Mouse (Mus musculus) CH12F3 (cell line): ENCODE data around the gene Dnah3.

ENCODE experiments used
- in situ Hi-C: fragments of 300-500 bp; cut with MboI; formaldehyde crosslinking; loops from 2 replicates; pipeline ENCODE4 v1.14.3; 2020; ENCODE audit warnings: low sequenced_read_pairs

Dnah3 gene

GRCm38 (mm10) chr7:120095180-120095579, at the start of gene Dnah3:
TSS of gene Dnah3 (minus strand) at chr7:120095280.
- in situ Hi-C loops, result loop anchor here (10.0 kb wide), 1 partner anchor 240 kb away; no protein-coding TSS in a partner anchor

- in situ Hi-C loops, result no loop called here
Observed at GRCm38 (mm10) chr7:120142743-120143142, 47.7 kb upstream of the Dnah3 start.

DNA sequence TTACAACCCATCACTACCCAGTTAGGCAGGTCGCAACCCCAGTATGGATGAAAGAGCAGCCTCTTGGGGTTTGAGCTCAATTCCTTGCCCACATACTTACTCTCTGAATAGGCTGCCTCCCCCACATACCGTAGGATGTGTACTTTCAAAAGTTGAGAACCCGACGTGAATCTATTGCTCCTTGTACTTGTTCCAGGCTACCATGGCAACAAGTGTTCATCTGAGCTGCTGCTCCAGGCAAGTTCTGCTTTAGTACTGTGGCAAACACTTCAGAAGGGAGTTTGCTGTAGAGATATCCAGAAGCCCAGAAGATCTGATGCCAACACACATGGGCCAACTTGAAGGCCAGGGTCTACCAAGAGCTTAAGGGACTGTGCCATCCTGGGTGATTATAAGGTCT, 33.9 kb upstream of the Dnah3 start:
- in situ Hi-C loops, result no loop called here

DNA sequence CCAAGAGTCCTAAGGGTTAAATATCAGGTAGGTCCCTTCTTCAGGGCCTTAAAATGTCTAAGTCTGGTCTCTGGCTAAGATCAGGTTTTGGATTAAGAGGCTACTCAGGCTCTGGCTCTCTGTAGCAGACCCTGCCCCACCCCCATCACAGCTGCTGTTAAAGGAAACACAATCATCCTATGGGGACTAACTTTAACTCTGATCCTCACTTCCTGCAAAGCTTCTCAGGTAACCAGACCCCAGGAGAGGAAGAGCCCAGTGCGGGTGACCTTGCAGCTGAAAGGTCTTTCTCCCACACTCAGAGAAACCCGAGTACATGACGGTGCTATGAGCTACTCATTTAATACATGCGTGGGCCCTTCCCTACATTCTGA, 32.6 kb upstream of the Dnah3 start:
- in situ Hi-C loops, result no loop called here

DNA sequence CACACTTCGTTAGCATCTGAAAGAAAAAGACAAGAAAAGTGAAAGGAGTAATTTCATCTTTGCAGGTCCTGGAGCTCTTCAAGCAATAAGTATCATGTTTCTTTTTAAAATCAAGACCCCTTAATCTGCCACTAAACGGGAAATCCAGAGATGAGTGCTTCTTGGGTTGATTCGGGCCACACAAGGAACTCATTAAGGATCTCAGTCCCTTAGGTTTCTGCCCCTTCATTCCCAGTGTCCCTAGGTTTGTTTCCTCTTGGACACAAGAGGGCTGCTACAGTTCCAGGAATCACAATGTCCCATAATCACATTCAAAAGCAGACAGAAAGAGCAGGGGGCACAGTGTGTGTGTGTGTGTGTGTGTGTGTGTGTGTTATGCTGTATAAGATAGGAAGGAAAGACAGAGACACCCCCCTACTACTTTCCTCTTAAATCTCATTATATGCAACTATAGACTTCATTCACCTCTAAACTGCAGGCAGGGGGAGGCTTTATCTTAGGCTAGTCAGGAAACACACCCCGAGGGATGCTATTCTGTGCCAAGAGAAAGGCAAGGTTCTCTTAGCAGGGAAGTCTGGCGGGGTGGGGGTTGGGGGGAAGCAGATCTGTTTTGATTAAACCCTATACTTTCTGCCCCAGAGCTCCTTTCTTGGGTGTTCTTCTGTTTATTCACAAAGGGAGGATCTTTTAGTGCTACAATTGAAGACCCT, 32.1 kb upstream of the Dnah3 start:
- in situ Hi-C loops, result no loop called here

DNA sequence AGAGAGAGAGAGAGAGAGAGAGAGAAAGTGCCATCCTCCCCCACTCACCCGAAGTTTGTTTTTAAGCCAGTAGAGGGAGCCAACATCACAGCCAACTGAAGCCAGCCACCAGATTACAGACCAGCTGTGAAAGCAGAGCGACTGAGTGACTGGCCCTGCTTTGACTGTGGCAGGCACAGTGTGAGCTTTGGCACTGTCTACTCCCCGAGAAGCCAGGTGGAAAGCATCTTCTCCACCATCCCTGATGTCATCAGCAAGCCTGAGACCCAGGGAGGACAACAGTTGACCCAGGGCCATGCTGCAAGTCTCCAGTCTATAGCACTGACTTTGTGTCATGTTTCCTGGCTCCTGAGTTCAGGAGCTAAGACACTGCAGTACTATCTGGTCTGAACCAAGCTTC, 29.8 kb upstream of the Dnah3 start:
- in situ Hi-C loops, result no loop called here

DNA sequence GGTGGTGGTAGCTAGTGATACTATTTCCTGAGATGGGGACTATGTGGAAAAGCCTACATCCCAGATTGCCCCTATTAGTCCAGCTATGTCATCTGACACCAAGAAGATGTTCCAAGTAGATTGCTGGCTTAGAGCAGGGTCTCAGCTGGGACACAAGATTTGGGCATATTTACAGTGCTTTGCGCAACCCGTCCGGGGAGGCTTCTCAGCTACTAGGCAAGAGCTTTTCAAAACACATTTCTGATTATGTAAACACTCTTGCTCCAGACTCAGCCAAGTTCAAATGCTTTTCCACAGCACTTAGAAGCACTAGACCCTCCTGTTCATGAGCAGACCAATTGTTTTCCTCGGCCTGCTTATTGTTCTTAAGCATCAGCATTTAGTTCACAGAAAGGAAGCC, 28.7 kb upstream of the Dnah3 start:
- in situ Hi-C loops, result no loop called here

GRCm38 (mm10) chr7:120117529-120117928, 22.4 kb upstream of the Dnah3 start:
- in situ Hi-C loops, result loop anchor here (10.0 kb wide), 1 partner anchor 273 kb away; no protein-coding TSS in a partner anchor

DNA sequence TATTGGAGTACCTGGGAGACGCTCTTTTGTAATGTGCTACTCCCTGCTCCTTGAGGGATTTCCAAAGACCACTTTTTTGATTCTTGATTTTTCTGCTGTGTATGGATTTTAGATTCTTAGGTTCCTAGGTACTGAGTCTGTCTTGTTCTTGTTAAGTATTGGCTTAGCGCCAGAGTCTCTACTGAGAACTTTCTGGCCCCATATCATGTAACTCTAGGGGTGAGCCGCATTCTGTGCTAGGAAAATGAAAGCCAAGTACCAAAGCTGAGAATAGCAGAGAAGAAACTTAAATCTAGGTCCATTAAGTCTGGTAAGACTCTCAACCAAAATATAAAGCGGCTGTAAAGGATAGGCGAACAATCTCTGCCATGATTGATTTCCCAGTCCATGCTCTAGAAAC, 21.9 kb upstream of the Dnah3 start:
- in situ Hi-C loops, result loop anchor here (10.0 kb wide), 1 partner anchor 272 kb away; no protein-coding TSS in a partner anchor

- in situ Hi-C loops, result loop anchor here (10.0 kb wide), 1 partner anchor 265 kb away; no protein-coding TSS in a partner anchor
Observed at GRCm38 (mm10) chr7:120109676-120110075, 14.6 kb upstream of the Dnah3 start.

DNA sequence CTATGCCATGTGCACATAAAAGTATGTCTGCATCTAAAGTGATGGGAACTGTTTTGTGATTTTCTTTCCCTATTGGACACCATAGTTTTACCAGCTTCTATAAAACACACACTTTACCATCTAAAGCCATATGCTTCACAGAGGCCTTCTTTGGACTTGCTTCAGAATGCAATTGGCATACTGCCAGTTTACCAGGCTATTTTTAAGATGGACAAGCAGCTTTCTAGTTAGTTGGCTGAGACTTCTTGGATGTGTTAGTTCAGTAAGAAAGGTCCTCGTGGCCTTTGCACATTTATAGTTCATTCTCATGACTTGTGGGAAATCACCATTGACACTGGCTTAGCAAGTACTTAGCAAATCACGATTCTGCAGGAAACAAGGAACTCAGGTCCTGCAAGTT, 11.3 kb upstream of the Dnah3 start:
- in situ Hi-C loops, result no loop called here

GRCm38 (mm10) chr7:120104975-120105374, 9.9 kb upstream of the Dnah3 start:
- in situ Hi-C loops, result no loop called here

DNA sequence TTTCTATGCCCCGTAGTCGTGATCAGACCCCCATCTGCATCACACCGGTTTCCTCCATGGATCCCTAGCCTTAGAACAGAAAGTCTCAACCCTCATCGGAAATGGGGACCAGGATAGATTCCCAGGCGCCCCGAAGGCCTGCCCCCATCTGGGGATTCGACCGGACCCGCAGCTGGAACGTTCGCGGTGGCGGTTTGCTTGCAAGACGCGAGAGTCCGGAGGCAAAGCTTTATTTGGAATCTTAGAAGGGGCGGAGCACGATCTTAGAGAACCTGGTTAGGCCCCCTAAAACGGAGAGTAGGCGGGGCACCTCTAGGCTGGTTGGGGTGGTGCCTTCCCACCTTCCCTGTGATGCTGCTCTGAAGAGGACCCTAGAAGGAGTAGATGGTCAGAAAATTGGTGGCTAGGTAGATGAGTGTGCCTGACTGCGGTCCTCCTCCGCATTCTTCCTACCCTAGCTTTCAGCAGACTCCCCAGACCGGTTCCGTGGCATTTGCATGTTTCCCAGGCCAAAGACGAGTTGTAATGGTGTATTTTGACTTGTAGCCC, 8.0 kb upstream of the Dnah3 start:
- in situ Hi-C loops, result no loop called here

DNA sequence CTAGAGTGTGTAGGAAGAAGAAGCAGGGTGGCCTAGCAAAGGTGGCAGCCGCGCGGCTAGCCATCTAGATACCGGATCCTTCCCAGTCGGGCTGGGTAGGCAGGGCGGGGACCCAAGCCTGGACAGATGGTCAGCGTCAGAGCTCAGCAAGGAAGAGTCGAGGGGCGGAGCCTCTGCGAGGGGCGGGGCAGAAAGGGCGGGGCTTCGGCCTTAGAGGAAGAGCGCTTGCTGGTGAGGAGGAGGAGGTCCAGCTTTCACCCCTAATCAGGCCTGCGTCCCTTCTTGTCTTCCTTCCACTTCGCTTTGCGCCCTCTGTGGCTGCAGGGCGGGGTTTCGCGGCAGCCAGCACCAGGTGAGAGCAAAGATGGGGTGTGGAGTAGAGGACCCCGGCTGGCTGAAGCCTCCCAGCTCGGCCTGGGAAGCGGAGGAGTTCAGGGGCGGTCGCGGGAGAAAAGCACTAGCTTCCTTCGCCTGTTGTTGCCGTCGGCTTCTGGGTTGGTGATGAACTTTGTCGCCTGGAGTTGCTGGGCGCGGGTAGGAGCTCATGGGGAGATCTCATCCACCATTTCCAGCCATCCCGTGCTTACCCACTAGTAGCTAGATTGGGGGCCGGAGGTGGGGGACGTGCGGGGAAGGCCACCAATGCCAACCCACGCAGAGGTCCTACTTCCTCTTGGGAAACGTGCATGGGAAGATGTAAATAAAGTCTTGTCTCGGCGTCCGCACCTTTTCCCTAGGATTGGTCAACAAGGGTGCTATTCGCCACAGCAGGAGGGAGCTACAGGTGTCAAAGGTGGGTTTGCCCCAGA, 7.3 kb upstream of the Dnah3 start, which contains the start of gene Tmem159:
Gene Tmem159, plus strand, starts transcription at position 190 of the 809 bp plus-strand sequence.
- in situ Hi-C loops, result no loop called here

- in situ Hi-C loops, result loop anchor here (10.0 kb wide), 1 partner anchor 244 kb away; no protein-coding TSS in a partner anchor
Observed at GRCm38 (mm10) chr7:120098403-120098802, 3.3 kb upstream of the Dnah3 start.

DNA sequence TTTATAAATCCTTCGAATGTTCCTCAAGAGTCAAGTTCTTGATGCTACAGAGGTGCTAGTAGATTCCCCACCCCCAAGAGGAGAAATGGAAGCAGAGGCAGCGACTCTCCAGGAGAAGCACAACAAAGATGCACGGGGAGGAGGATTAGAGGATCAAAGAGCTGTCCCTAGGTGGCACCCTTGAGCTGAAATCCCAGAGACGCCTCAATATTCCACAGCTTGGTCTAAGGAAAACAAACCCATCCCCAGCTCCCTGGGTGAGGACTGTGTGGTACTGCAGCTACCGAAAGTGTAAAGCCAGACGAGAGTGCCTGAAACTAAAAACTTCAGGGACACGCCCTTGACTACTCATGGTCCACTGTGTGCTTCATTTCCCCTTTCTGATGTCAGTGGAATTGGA, 2.8 kb upstream of the Dnah3 start:
- in situ Hi-C loops, result loop anchor here (10.0 kb wide), 1 partner anchor 243 kb away; no protein-coding TSS in a partner anchor

DNA sequence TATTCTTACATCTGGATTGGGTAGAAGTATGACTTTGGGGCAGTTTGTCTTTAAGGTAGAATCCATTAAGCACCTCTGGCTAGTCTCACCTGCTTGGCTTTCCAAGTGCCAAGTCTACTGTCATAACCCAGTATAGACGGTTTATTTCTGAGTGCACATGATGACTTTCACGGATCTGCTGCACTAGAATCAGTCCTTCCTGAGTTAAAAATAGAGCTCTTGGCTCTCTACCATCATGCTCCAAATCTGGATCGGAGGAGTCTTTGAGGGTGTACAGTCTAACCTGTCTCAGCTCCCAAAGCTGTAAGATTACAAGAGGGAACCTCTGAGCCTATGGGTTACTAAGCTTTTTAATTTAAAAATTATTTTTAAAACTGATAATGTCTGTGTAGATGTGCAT, 864 bp downstream of the Dnah3 start:
- in situ Hi-C loops, result loop anchor here (10.0 kb wide), 1 partner anchor 239 kb away; no protein-coding TSS in a partner anchor

GRCm38 (mm10) chr7:120093033-120093432, 2.0 kb downstream of the Dnah3 start:
- in situ Hi-C loops, result loop anchor here (10.0 kb wide), 1 partner anchor 238 kb away; no protein-coding TSS in a partner anchor

GRCm38 (mm10) chr7:120080177-120080576, 14.9 kb downstream of the Dnah3 start:
- in situ Hi-C loops, result no loop called here

DNA sequence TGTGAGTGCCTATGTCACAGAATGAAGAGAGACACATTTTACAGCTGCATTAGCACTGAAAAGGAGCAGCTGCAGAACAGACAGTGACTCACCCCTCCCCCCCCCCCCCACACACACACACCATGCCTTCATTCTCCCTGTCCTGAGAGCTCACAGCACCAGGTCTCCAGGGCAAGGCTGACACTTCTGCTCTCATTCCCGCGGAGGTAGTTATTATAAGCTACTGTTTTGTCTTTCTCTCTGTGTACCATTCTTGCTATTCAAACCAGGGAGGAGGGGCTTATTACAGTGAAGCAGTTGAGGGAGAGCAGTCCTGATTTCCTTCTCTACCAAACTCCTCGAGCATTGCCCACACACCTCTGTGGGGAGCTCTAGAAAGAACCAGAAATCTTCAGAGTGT, 25.9 kb downstream of the Dnah3 start:
- in situ Hi-C loops, result no loop called here

DNA sequence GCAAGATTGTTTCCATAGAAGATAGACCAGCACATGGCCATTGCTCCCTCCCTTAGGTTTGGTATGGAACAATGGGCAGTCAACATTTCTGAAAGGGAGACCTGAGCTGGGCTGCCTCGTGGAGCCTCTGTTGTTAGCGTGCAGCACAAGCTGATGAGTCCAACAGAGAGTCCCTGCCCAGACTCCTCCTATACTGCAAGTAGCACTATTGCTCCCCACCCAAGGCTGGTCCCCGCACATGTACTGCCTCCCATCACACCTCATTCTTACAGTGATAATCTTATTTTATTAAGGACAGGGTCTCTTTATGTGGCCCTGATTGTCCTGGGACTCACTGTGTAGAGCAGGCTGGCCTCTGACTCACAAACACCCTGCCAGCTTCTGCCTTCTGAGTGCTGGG, 27.0 kb downstream of the Dnah3 start:
- in situ Hi-C loops, result no loop called here
